Mouse (Mus musculus): ENCODE data around the gene Crtc1.

DNA sequence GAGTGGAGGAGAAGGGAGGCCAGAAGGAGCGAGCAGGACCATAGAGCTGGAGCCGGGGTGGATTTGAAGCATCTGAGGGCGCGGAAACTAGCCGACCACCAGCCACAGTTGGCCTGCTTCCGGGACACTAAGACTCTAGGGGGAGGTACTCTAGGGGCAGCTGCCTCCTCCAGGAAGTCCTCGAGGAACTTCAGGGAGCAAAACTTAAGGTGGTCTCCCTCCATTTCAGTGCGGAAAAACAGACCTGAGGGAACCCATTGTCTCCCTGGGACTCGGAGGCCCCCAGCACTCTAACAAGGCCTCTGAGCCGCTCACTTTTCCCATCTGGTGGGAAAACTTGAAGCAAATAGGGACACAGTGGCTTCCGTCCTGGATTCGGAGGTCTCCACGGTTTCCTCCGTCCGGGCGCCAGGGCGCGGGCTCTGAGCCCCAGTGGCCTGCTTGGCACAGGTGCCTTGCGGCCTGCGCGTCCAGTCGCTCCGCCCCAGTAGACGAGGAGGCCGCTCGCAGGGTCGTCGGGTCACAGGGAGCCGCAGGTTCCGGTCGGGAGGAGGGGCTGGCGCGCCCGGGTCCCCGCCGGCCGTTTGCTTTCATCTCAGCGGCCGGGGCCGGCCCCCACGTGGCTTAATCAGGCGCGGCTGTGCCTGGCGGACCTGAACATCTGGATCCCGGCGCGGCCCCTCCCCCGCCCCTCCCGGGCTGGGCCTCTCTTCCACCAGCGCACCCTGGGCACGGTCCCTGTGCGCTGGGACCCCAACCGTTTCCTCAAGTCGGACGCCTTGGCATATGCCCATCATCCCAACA, 48.8 kb upstream of the Crtc1 start:
- no peak for TF ChIP-seq CTCF (IDR thresholded peaks at IDR 0.05; ENCODE audit: low read depth)
- TF ChIP-seq EP300 (IDR thresholded peaks at IDR 0.05; ENCODE audit: low read depth): no peak

Measured in liver, embryonic 14.5 days (tissue).